Mouse (Mus musculus): ENCODE measurements around the gene Pcyox1. TPM values are rescaled to one million over a fixed set of nuclear protein-coding genes. Genes with fewer than 3 reads are reported as not detected.

Pcyox1 gene
- polyA plus RNA-seq, 1 experiment from 2014 or later, result 83.5 TPM

DNA sequence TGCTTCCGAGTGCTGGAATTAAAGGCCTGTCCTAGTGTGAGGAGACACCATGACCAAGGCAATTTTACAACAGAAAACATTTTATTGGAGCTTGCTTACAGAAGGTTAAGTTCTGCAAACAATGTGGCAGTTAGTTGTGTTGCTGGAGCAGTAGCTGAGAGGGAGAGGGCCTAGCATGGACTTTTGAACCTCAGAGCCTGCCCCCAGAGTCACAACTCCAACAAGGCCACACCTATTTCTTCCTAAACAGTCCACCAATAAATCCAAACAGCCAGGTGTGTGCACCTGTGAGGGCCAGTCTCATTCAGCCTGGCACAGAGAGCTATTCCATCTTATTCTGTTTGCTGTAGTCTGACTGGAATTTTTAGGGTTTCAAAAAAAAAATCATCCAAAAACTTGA, 36.7 kb upstream of the Pcyox1 start:
- TF ChIP-seq CTCF (IDR thresholded peaks at IDR 0.05; ENCODE audit: low read depth), result no peak
- peaks cover 73% of the 10 kb centered on the region for H3K36me3 ChIP-seq (ENCODE audit: insufficient read depth)
- no peaks in the 10 kb centered on the region for H3K27me3 ChIP-seq (ENCODE audit: insufficient read depth, low read length)
- no peak overlapping the region for H3K4me2 ChIP-seq
- H3K4me3 ChIP-seq (ENCODE audit: low read depth, low read length), result no peak overlapping the region
- WGBS, result 89% methylated on average over 1 of the region's 1 CpGs
- no peak overlapping the region for H3K9ac ChIP-seq
- ATAC-seq (ENCODE audit: insufficient read depth), result no peak
- H3K4me1 ChIP-seq (ENCODE audit: insufficient read depth), result no peaks in the 10 kb centered on the region
- no peak overlapping the region for H3K27ac ChIP-seq (ENCODE audit: low read depth)
- no peak for DNase-seq
- no peaks in the 10 kb centered on the region for H3K9me3 ChIP-seq (ENCODE audit: low read depth, low read length)

DNA sequence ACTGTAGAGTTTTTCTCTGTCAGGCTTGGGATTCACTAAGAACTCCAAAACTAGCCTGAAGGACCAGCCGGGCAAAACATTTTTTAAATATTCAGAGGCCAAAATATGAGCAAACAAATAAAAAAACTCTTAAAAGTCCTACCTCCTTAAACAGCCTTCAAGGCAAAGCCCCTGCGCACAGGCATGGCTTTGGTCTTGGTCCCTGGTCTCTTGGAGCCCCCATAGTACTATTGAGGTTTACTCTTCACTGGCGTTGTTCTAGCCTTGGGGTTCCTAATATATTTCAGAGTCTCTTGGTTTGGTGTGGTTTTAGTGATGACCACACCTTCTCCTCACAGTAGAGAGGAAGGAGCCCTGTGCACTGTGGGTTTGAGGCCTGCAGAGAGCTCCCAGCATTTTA, 34.6 kb upstream of the Pcyox1 start:
- H3K27me3 ChIP-seq (ENCODE audit: insufficient read depth, low read length), result no peaks in the 10 kb centered on the region
- no peaks in the 10 kb centered on the region for H3K9me3 ChIP-seq (ENCODE audit: low read depth, low read length)
- no peaks in the 10 kb centered on the region for H3K4me1 ChIP-seq (ENCODE audit: insufficient read depth)
- TF ChIP-seq CTCF (IDR thresholded peaks at IDR 0.05; ENCODE audit: low read depth), result no peak
- peaks cover 92% of the 10 kb centered on the region for H3K36me3 ChIP-seq (ENCODE audit: insufficient read depth)
- no peak for ATAC-seq (ENCODE audit: insufficient read depth)
- H3K4me2 ChIP-seq, result no peak overlapping the region
- H3K27ac ChIP-seq (ENCODE audit: low read depth), result no peak overlapping the region
- no peak for DNase-seq
- no peak overlapping the region for H3K9ac ChIP-seq
- no peak overlapping the region for H3K4me3 ChIP-seq (ENCODE audit: low read depth, low read length)
- WGBS, result 98% methylated on average over 3 of the region's 3 CpGs

DNA sequence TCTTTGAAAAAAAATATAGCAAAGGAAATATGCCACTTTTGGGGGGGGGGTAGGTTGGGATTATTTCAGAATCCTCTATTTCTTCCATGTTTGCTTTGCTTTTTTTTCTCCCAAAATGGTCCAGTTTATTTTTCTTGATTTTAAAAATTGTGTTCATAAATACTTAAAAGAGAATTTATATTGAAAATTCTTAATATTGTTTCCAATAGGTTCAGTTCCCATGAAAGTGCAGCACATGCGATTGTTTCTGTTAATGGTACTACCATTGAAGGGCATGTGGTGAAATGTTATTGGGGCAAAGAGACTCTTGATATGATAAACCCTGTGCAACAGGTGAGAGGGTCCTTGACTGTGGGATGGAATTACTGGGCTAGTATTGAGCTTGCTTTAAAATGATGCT, 29.4 kb upstream of the Pcyox1 start, which contains the start of gene Gm44790:
Gm44790 (plus strand) TSS at position 301 of the 400 bp plus-strand sequence.
- ATAC-seq (ENCODE audit: insufficient read depth), result no peak
- Histone ChIP-seq H3K36me3 (ENCODE audit: insufficient read depth) (peaks cover 82% of the 10 kb centered on the region), H3K4me2 (no peak within 1 kb of the TSS), H3K4me1 (ENCODE audit: insufficient read depth) (no peaks in the 10 kb centered on the region), H3K4me3 (ENCODE audit: low read depth, low read length) (no peak within 1 kb of the TSS), H3K9ac (no peak within 1 kb of the TSS), H3K27ac (ENCODE audit: low read depth) (no peak within 1 kb of the TSS), H3K27me3 (ENCODE audit: insufficient read depth, low read length) (no peaks in the 10 kb centered on the region), H3K9me3 (ENCODE audit: low read depth, low read length) (no peaks in the 10 kb centered on the region)
- DNase-seq, result no peak
- no peak for TF ChIP-seq CTCF (IDR thresholded peaks at IDR 0.05; ENCODE audit: low read depth)
- 98% methylated on average over 1 of the region's 1 CpGs for WGBS

DNA sequence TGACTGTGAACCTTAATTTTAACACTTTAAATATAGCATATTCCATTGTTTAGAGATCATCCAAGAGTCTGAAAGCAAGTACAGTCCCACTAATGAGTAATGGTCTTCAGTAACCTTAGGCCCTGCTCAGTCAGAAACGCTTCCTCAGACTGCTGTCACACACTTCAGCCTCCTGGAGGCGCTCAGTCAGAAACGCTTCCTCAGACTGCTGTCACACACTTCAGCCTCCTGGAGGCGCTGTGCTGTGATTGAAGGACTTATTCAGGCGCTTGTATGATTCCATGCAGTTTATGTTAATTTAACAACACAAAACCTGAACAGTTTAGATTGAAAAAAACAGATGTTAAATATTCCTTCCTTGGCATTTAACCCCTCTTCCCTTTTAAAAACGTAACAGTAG, 23.5 kb upstream of the Pcyox1 start:
- no peak overlapping the region for H3K27ac ChIP-seq (ENCODE audit: low read depth)
- ATAC-seq (ENCODE audit: insufficient read depth) (no peak), DNase-seq (peak; percentile 47)
- H3K9ac ChIP-seq, result no peak overlapping the region
- peaks cover 80% of the 10 kb centered on the region for H3K36me3 ChIP-seq (ENCODE audit: insufficient read depth)
- no peak overlapping the region for H3K4me2 ChIP-seq
- TF ChIP-seq CTCF (IDR thresholded peaks at IDR 0.05; ENCODE audit: low read depth), result peak; percentile 46
- H3K4me1 ChIP-seq (ENCODE audit: insufficient read depth), result no peaks in the 10 kb centered on the region
- H3K27me3 ChIP-seq (ENCODE audit: insufficient read depth, low read length), result no peaks in the 10 kb centered on the region
- WGBS, result 72% methylated on average over 6 of the region's 6 CpGs
- H3K4me3 ChIP-seq (ENCODE audit: low read depth, low read length), result no peak overlapping the region
- H3K9me3 ChIP-seq (ENCODE audit: low read depth, low read length), result no peaks in the 10 kb centered on the region

DNA sequence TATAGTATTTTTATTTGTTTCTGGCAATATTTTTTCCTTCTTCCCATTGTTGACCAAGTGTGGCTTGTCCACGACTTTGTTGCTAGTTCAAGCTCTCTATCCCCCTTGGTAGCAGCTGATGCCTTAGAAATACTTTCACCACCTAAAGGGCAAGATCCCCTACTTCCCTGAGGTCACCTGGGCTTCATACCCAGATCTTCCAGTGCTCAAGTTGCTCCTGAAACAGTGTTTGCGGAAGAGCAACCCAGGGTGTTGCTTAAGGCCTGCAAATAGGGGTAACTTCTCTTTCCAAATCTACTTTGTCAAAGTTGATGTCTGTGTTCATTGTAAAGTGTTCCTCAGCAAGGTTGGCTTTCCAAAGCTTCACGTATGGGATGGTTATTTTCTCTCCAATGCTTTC, 22.3 kb upstream of the Pcyox1 start:
- Histone ChIP-seq H3K27me3 (ENCODE audit: insufficient read depth, low read length) (no peaks in the 10 kb centered on the region), H3K9ac (no peak overlapping the region), H3K9me3 (ENCODE audit: low read depth, low read length) (no peaks in the 10 kb centered on the region), H3K36me3 (ENCODE audit: insufficient read depth) (peaks cover 77% of the 10 kb centered on the region), H3K4me3 (ENCODE audit: low read depth, low read length) (no peak overlapping the region), H3K4me1 (ENCODE audit: insufficient read depth) (no peaks in the 10 kb centered on the region), H3K27ac (ENCODE audit: low read depth) (no peak overlapping the region), H3K4me2 (no peak overlapping the region)
- ATAC-seq (ENCODE audit: insufficient read depth) (no peak), DNase-seq (no peak)
- no peak for TF ChIP-seq CTCF (IDR thresholded peaks at IDR 0.05; ENCODE audit: low read depth)
- WGBS, result 89% methylated on average over 3 of the region's 3 CpGs

DNA sequence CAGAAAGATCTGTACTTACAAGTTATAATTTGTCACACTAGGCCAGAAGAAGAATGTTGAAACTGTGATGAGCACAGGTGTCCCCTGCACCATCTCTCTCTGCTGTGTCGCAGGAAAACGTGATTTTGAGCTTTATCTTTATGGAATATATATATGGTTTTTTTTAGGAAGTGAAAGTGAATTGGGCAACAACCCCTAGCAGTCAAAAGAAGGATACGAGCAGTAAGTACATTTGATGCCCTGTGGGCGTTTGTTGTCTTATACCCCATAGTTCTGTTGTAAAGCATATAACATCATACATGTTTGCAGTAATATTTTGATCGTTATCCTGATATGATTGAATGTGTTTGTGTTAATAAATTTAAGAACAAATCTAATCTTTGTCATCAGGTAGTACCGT, 21.8 kb upstream of the Pcyox1 start:
- WGBS, result 89% methylated on average over 6 of the region's 6 CpGs
- Histone ChIP-seq H3K9me3 (ENCODE audit: low read depth, low read length) (no peaks in the 10 kb centered on the region), H3K4me1 (ENCODE audit: insufficient read depth) (no peaks in the 10 kb centered on the region), H3K36me3 (ENCODE audit: insufficient read depth) (peaks cover 80% of the 10 kb centered on the region), H3K4me3 (ENCODE audit: low read depth, low read length) (no peak overlapping the region), H3K27me3 (ENCODE audit: insufficient read depth, low read length) (no peaks in the 10 kb centered on the region), H3K4me2 (no peak overlapping the region), H3K9ac (no peak overlapping the region), H3K27ac (ENCODE audit: low read depth) (no peak overlapping the region)
- TF ChIP-seq CTCF (IDR thresholded peaks at IDR 0.05; ENCODE audit: low read depth), result no peak
- no peak for ATAC-seq (ENCODE audit: insufficient read depth)
- no peak for DNase-seq

DNA sequence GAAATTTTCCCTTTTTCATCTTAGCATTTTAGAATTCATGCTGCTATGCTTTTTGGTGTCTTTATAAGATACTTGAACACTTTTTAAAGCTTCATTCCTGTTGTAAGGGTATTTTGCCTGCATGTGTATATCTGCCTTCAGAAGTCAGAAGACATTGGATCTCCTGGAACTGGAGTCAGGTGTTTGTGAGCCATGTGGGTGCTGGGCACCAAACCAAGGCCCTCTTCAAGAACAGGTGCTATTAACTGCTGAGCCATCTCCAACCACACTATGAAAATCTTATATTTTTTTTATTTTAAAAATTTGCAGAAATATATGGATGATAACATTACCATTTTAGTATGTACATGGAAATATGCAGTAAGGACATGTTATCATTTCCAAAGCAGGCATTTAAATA, 9.4 kb upstream of the Pcyox1 start:
- H3K9ac ChIP-seq, result no peak overlapping the region
- peaks cover 16% of the 10 kb centered on the region for H3K36me3 ChIP-seq (ENCODE audit: insufficient read depth)
- H3K4me2 ChIP-seq, result peak overlapping the region; percentile 76
- no peak for TF ChIP-seq CTCF (IDR thresholded peaks at IDR 0.05; ENCODE audit: low read depth)
- ATAC-seq (ENCODE audit: insufficient read depth), result no peak
- no peak for DNase-seq
- H3K4me3 ChIP-seq (ENCODE audit: low read depth, low read length), result peak overlapping the region; percentile 78; the same call in 1 of the 2 replicates
- no peaks in the 10 kb centered on the region for H3K9me3 ChIP-seq (ENCODE audit: low read depth, low read length)
- no peaks in the 10 kb centered on the region for H3K27me3 ChIP-seq (ENCODE audit: insufficient read depth, low read length)
- no peak overlapping the region for H3K27ac ChIP-seq (ENCODE audit: low read depth)
- no peaks in the 10 kb centered on the region for H3K4me1 ChIP-seq (ENCODE audit: insufficient read depth)

DNA sequence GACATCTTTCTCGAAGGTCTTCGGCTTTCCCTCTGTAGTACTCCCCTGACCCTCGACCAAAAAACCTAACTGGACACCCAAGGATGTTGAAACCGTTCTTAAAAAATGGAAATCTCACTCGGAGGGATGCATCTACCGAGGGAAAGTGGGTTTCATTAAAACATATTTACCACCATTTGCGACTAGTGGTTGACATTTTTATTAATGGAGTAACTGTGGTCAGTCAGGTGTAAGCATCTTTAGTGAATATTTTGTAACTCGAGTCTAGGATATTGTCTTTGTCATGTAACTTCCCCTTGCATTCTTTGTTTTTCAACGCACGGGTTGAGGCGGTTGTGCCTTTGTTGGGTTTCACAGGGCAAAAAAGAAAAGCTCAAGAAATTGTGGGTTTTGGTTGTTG, 8.0 kb upstream of the Pcyox1 start:
- no peaks in the 10 kb centered on the region for H3K27me3 ChIP-seq (ENCODE audit: insufficient read depth, low read length)
- H3K9me3 ChIP-seq (ENCODE audit: low read depth, low read length), result no peaks in the 10 kb centered on the region
- TF ChIP-seq CTCF (IDR thresholded peaks at IDR 0.05; ENCODE audit: low read depth), result no peak
- no peak for ATAC-seq (ENCODE audit: insufficient read depth)
- no peaks in the 10 kb centered on the region for H3K4me1 ChIP-seq (ENCODE audit: insufficient read depth)
- peak overlapping the region; percentile 76 for H3K4me2 ChIP-seq
- H3K36me3 ChIP-seq (ENCODE audit: insufficient read depth), result peaks cover 16% of the 10 kb centered on the region
- WGBS, result 0% methylated on average over 11 of the region's 11 CpGs
- H3K9ac ChIP-seq, result peak overlapping the region; percentile 98
- DNase-seq, result peak; percentile 54
- peak overlapping the region; percentile 100 for H3K27ac ChIP-seq (ENCODE audit: low read depth)
- H3K4me3 ChIP-seq (ENCODE audit: low read depth, low read length), result peak overlapping the region; percentile 78

Data from lung, embryonic 14.5 days (tissue).